Mouse (Mus musculus): Measurements from ENCODE around the gene Sh3d21.

GRCm38 (mm10) chr4:126156617-126157016, 6.7 kb downstream of the Sh3d21 start:
- TF ChIP-seq POLR2A (IDR thresholded peaks at IDR 0.05; ENCODE audit: low read depth, low read length): no peak
- TF ChIP-seq CTCF (conservative IDR thresholded peaks at IDR 0.05; ENCODE audit: insufficient read depth, insufficient read length, low read depth, low read length): peak; percentile 73

Data from kidney, adult 2 months (tissue).